Mouse (Mus musculus) induced T-regulatory cell, adult 2 months (primary cell): ENCODE results near the gene Gm13103.
"Not testable (repeated sequence)": the region's sequence is repeated elsewhere in the genome, so short reads cannot be mapped to it uniquely, and the experiment has no call there.

Experiments used
- DNase-seq: peaks from one replicate; pipeline ENCODE4 v3.0.0-alpha.2; 2012; ENCODE audit warnings: low read depth

Gene Gm13103

DNA sequence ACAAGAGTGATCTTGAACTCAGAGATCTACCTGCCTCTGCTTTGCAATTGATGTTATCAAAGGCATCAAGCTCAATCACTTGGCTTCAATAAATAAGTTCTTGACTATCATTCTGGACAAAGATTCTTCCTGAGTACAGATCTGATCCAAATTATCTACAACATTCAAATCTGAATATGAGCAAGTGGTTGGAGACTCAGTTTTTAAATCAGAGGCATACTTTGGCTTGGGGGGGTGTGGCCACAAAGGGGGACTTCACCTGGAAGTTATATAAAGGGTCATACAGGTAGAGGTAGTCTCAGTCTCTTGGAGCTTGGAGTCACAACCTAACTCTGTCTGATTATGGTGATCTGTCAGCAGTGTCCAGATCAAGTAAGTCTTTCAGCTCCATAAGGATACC is at the start of gene Gm13103:
Gm13103 (plus strand) TSS at position 301 of the 400 bp plus-strand sequence.
- DNase-seq: not testable (repeated sequence)

- no peak for DNase-seq
Observed at GRCm38 (mm10) chr4:143815993-143816392, 30.3 kb upstream of the Gm13103 start, which contains the start of gene Gm13084. Gene Gm13084 (minus strand): TSS chr4:143816093.

DNA sequence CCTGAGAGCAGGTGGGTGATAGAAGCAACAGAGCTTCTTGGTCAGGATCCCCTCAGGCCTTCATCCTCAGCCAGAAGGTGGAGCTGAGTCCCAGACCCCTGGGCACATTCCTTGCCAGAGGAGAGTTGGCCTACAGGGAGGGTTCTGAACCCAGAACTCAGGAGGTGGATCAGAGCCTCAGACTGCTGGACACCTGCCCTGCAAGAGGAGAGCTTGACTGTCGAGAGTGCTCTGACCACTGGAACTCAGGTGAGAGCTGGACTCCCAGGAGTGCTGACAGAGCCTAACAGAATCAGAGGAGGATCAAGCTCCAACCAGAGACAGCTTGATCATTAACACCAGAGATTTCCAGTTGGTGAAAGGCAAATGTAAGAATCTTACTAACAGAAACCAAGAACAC is 36.1 kb downstream of the Gm13103 start:
- not testable (repeated sequence) for DNase-seq

- DNase-seq: not testable (repeated sequence)
Observed at GRCm38 (mm10) chr4:143894406-143894805, 48.1 kb downstream of the Gm13103 start.

DNA sequence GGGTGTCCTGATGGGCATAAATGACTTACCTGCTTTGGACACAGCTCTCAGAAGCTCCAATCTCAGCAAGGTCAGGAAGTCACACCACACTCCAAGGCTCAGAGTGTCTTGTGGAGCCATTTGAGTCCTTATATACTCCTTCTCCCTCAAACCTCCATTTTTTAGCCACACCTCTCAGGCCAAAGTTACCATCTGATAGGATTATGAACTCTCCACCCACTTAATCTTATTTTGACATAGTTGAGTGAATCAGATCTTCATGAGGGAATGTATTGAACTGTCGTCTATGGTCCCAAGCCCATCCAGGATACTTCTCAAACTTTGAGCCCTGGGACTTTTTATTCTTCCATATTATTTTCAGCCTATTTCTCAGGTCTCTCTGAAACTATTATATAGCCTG is 54.0 kb downstream of the Gm13103 start, which contains the start of gene Pramef6:
Pramef6 (minus strand) TSS at position 101 of the 400 bp plus-strand sequence.
- DNase-seq: not testable (repeated sequence)
